8 mouse cellular contexts compared by ENCODE assay signal in the genomic region with DNA sequence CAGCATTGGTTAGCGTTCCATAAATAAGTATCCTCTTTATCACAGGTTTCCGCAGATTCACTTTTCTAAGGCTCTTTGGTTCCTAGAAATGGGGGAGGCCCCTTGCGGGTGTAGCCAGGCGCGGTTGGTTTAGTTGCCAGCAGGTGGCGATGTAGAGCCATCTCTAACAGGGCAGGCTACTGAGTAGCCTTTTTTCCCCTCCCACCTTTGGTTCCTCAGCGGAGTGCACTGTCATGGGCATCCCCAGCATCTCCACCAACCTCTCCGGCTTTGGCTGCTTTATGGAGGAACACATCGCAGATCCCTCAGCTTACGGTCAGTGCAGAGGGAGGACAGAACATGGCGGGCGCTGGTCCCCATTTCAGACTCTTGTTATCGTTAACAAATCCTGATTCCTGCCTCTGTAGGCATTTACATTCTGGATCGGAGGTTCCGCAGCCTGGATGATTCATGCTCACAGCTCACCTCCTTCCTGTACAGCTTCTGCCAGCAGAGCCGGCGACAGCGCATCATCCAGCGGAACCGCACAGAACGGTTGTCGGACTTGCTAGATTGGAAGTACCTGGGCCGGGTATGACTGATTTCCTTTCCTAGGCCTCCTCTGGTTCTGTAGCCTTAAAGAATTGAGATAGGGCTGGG. TPM values are rescaled to one million over a fixed set of nuclear protein-coding genes. Genes with fewer than 3 reads are reported as not detected.
A peak's percentile ranks its signal among the peaks of the same experiment; 100 is the strongest.
DNase-seq lines count a peak whose midpoint lies in the region; ATAC-seq and TF ChIP-seq lines count a peak whose summit lies in the region.

No protein-coding gene starts in this region.

- H3K4me2 ChIP-seq in hindbrain, embryonic 16.5 days (ENCODE audit: low read length) = no peak overlapping the region

- WGBS in hindbrain, embryonic 16.5 days = 55% methylated on average over 23 of the region's 23 CpGs

- H3K4me1 ChIP-seq in hindbrain, embryonic 16.5 days (ENCODE audit: control insufficient read depth, insufficient read depth, low read depth, low read length) = peaks cover 4% of the 10 kb centered on the region

- peak; percentile 86 for DNase-seq in cerebellum, postnatal 36 days
- DNase-seq in gastrocnemius, adult 2 months = peak; percentile 88
- peak; percentile 80 for DNase-seq in left cerebral cortex, adult 11 months (ENCODE audit: low spot score)
- DNase-seq in lung, postnatal 36 days = peak; percentile 89
- DNase-seq in right cerebral cortex, adult 2 months (ENCODE audit: low spot score in 2 of 2) = peak; percentile 92 to 93
- DNase-seq in urinary bladder, postnatal 4 days (ENCODE audit: low spot score in 2 of 2) = peak; percentile 71 to 89

- peak overlapping the region; percentile 20; the same call in 1 of the 2 replicates for H3K9ac ChIP-seq in hindbrain, embryonic 16.5 days (ENCODE audit: low read depth, low read length)

- ATAC-seq in activated CD4-positive, CD25-positive, alpha-beta regulatory T cell, adult 4 months = peak; percentile 90
- ATAC-seq in hindbrain, embryonic 16.5 days = peak; percentile 72

- no peaks in the 10 kb centered on the region for H3K27me3 ChIP-seq in hindbrain, embryonic 16.5 days (replicated peaks; ENCODE audit: control insufficient read depth, insufficient read depth, low read length)

- intact Hi-C loops in gastrocnemius, adult 2 months (cut with DNase I) = no loop called here

- peaks cover 15% of the 10 kb centered on the region for H3K36me3 ChIP-seq in hindbrain, embryonic 16.5 days (ENCODE audit: control insufficient read depth, insufficient read depth, low read length)

- peak overlapping the region; percentile 32 for H3K27ac ChIP-seq in gastrocnemius, adult 2 months
- H3K27ac ChIP-seq in hindbrain, embryonic 16.5 days (ENCODE audit: low read depth, low read length) = no peak overlapping the region

- TF ChIP-seq CTCF in gastrocnemius, adult 2 months (IDR thresholded peaks at IDR 0.05) = peak; percentile 96; the same call in 1 of the 2 replicates

- H3K9me3 ChIP-seq in hindbrain, embryonic 16.5 days (ENCODE audit: control insufficient read depth, low read length) = no peaks in the 10 kb centered on the region

- H3K4me3 ChIP-seq in gastrocnemius, adult 2 months = no peak overlapping the region
- H3K4me3 ChIP-seq in hindbrain, embryonic 16.5 days (ENCODE audit: low read length) = no peak overlapping the region

RNA-seq across cellular contexts. Expression of a gene that starts 8.2 kb away (rescaled TPM):
- 1,000 to 10,000 TPM; 1,527 to 1,850 TPM for polyA plus RNA-seq in activated CD4-positive, CD25-positive, alpha-beta regulatory T cell, adult 4 months (2017; shearing (Covaris generic))
- total RNA-seq in gastrocnemius, adult 2 months (2021) = 100 to 1,000 TPM; 122 to 149 TPM
- polyA plus RNA-seq in hindbrain, embryonic 16.5 days (2015; fragmentation: Nextera tagmentation; extraction: Ambion mirVana) = 5,303 and 5,527 TPM in 2 replicates

RNA-seq across cellular contexts. Expression of a gene that starts 13.6 kb away (rescaled TPM):
- polyA plus RNA-seq in activated CD4-positive, CD25-positive, alpha-beta regulatory T cell, adult 4 months (2017; shearing (Covaris generic)) = 10 to 100 TPM; 47.4 to 51.2 TPM
- 10 to 100 TPM; 18.2 to 28.1 TPM for total RNA-seq in gastrocnemius, adult 2 months (2021)
- polyA plus RNA-seq in hindbrain, embryonic 16.5 days (2015; fragmentation: Nextera tagmentation; extraction: Ambion mirVana) = 94.3 and 108 TPM in 2 replicates

RNA-seq across cellular contexts. Expression of a gene that starts 15.2 kb away (rescaled TPM):
- polyA plus RNA-seq in activated CD4-positive, CD25-positive, alpha-beta regulatory T cell, adult 4 months (2017; shearing (Covaris generic)) = 100 to 1,000 TPM in 1 of 2 experiments, 10 to 100 TPM in 1; 94.5 to 202 TPM
- total RNA-seq in gastrocnemius, adult 2 months (2021) = 10 to 100 TPM; 17.6 to 18.4 TPM
- polyA plus RNA-seq in hindbrain, embryonic 16.5 days (2015; fragmentation: Nextera tagmentation; extraction: Ambion mirVana) = 226 and 242 TPM in 2 replicates

RNA-seq across cellular contexts. Expression of a gene that starts 16.8 kb away (rescaled TPM):
- 1 to 10 TPM; 9.3 to 9.8 TPM for polyA plus RNA-seq in activated CD4-positive, CD25-positive, alpha-beta regulatory T cell, adult 4 months (2017; shearing (Covaris generic))
- total RNA-seq in gastrocnemius, adult 2 months (2021) = 100 to 1,000 TPM; 279 to 365 TPM
- polyA plus RNA-seq in hindbrain, embryonic 16.5 days (2015; fragmentation: Nextera tagmentation; extraction: Ambion mirVana) = 25.5 and 28.7 TPM in 2 replicates

RNA-seq across cellular contexts. Expression of a gene that starts 30.2 kb away (rescaled TPM):
- polyA plus RNA-seq in activated CD4-positive, CD25-positive, alpha-beta regulatory T cell, adult 4 months (2017; shearing (Covaris generic)) = under 1 TPM in 1 of 2 experiments, not detected in 1; 0.44 TPM
- total RNA-seq in gastrocnemius, adult 2 months (2021) = under 1 TPM in 1 of 2 experiments, not detected in 1; 0.39 TPM
- 0.20 and 0.30 TPM in 2 replicates for polyA plus RNA-seq in hindbrain, embryonic 16.5 days (2015; fragmentation: Nextera tagmentation; extraction: Ambion mirVana)
